ENCODE assay signal across 11 mouse cellular contexts in genomic region chr8:57426074-57426473, GRCm38 (mm10). TPM values are rescaled to one million over a fixed set of nuclear protein-coding genes. Genes with fewer than 3 reads are reported as not detected.
DNase-seq lines count a peak whose midpoint lies in the region; ATAC-seq lines count a peak whose summit lies in the region.
"Had no signal": no experiment of that assay in that cellular context is flagged by ENCODE, and none has a peak within 500 bp of the region (broad histone marks: within the 10 kb centered on the region; RNA-seq: fewer than 3 reads in every experiment).

No protein-coding gene starts in this region.

- H3K4me2 ChIP-seq in kidney, embryonic 15.5 days: no peak overlapping the region
- H3K4me2 ChIP-seq: hindbrain, embryonic 15.5 days; stomach, embryonic 15.5 days had no signal

- WGBS in kidney, embryonic 15.5 days: 23% methylated on average over 3 of the region's 3 CpGs

- H3K9ac ChIP-seq in kidney, embryonic 15.5 days: no peak overlapping the region
- H3K9ac ChIP-seq: hindbrain, embryonic 15.5 days; stomach, embryonic 15.5 days had no signal

- no peak overlapping the region for H3K4me3 ChIP-seq in kidney, embryonic 15.5 days (replicated peaks)
- H3K4me3 ChIP-seq: hindbrain, embryonic 15.5 days; stomach, embryonic 15.5 days had no signal

- ATAC-seq in kidney, embryonic 15.5 days (replicated peaks; ENCODE audit: low FRiP score): no peak

- peaks cover 5% of the 10 kb centered on the region; the same call in 1 of the 2 replicates for H3K4me1 ChIP-seq in kidney, embryonic 15.5 days
- H3K4me1 ChIP-seq: hindbrain, embryonic 15.5 days had no signal

- DNase-seq in adrenal gland, adult (ENCODE audit: inconsistent age in 2 of 2, low spot score in 1 of 2): peak; percentile 22 to 70
- no peak for DNase-seq in adrenal gland, adult 8-10 months
- DNase-seq in kidney, postnatal 10 days: peak; percentile 46
- DNase-seq in urinary bladder, postnatal 25 days (ENCODE audit: low spot score): peak; percentile 19
- no peak for DNase-seq in urinary bladder, postnatal 14 days (ENCODE audit: low spot score)
- no peak for DNase-seq in ovary, postnatal 10 days (ENCODE audit: low spot score)
- DNase-seq in gastrocnemius, postnatal 4 days (ENCODE audit: low spot score in 2 of 2): no peak
- DNase-seq: cerebellum, adult 9-11 months had no signal

- no peaks in the 10 kb centered on the region for H3K9me3 ChIP-seq in kidney, embryonic 15.5 days (replicated peaks)
- H3K9me3 ChIP-seq: hindbrain, embryonic 15.5 days; stomach, embryonic 15.5 days had no signal

- no peaks in the 10 kb centered on the region for H3K36me3 ChIP-seq in kidney, embryonic 15.5 days
- H3K36me3 ChIP-seq: hindbrain, embryonic 15.5 days; stomach, embryonic 15.5 days had no signal

- peaks cover 19% of the 10 kb centered on the region for H3K27me3 ChIP-seq in kidney, embryonic 15.5 days
- H3K27me3 ChIP-seq: hindbrain, embryonic 15.5 days had no signal

- H3K27ac ChIP-seq in kidney, embryonic 15.5 days: no peak overlapping the region
- H3K27ac ChIP-seq: hindbrain, embryonic 15.5 days; stomach, embryonic 15.5 days had no signal

RNA-seq across cellular contexts. Expression of gene Scrg1, which starts 29.6 kb away (rescaled TPM):
- under 1 TPM in 2 of 4 experiments, not detected in 2; 0.59 to 0.75 TPM for total RNA-seq in adrenal gland, adult 8-10 months (2022)
- 0.39 TPM in 1 of 2 replicates, not detected in the other for polyA plus RNA-seq in kidney, embryonic 15.5 days (2015; fragmentation: Nextera tagmentation; extraction: Ambion mirVana)
- under 1 TPM in 1 of 2 experiments, not detected in 1; 0.42 TPM for total RNA-seq in gastrocnemius, postnatal 4 days (2021)

Comparison
In these comparisons a context has a peak if more than half of its experiments do, and no peak if none do; other contexts are left out.
1. DNase-seq: peak in adrenal gland, adult (2 of 2), kidney, postnatal 10 days (single experiment) and urinary bladder, postnatal 25 days (single experiment); none in adrenal gland, adult 8-10 months (single experiment), urinary bladder, postnatal 14 days (single experiment), ovary, postnatal 10 days (single experiment) and gastrocnemius, postnatal 4 days (0 of 2).